Mouse (Mus musculus): Measurements from ENCODE around the gene Cadm1.

DNA sequence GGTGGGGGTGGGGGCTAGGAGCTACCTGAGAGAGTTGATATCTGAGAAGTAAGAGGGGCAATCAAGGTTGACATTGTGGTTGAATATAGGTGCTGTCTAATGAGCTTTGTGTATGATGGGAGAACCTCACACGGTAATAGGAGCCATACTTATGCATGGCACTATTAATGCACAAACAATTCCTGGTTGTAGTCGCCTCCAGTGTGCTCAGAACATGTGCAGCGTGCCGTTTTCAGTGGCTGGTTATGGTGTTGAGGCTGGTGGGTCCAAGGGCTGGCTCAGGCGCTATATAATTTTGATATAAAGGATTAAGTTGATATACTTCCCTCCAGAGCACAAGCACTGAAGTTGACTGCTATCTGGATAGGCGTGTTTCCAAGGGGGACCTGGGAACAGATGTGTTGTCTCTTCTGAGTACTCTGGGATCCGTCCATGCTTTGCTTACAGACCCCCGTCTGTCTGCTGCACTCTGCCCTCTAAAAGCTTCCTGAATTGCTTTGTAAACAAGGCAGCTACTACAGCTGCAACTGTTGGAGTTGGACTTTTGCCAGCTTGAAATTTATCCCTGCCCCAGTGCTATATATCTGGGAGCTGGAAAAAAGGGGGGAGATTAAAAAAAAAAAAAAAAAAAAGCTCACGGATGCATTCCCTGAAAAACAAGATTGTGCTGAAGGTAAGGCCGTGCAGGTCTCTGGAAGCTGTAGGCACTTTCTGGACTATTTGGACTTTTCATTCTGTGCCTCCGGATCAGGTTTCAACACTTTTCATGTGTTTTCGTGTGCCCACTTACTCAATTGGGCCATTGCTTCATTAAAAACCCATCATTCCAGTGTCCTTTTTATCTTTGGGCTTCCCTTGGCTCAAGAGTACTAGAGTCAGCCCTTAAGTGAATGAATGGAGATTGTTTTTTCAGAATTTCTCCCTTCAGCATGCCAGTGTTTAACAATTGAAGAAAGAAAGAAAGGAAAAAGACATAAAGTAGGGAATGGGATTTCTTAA, 93.8 kb downstream of the Cadm1 start:
- TF ChIP-seq CTCF (IDR thresholded peaks at IDR 0.05; ENCODE audit: low read depth) (no peak), EP300 (IDR thresholded peaks at IDR 0.05; ENCODE audit: low read depth) (no peak)
